Mouse (Mus musculus) MEL (cell line): ENCODE measurements at regions not wholly inside any gene's neighbourhood (a gene's known extent, or its start where the extent isn't known, plus 50 kb on each side); places are given as distances from the start of the nearest gene placed in this dataset.

Source experiments
- DNase-seq: peaks from one replicate; pipeline ENCODE4 v3.0.0; 2011; ENCODE audit warnings: low read depth, low spot score
- H3K27ac ChIP-seq: 2 replicates; pipeline ENCODE4 v1.5.1; 2012; ENCODE audit warnings: low read depth, mild to moderate bottlenecking, control low read depth, low read length, moderate library complexity; ENCODE audit not compliant: control insufficient read depth
- H3K27me3 ChIP-seq, 2 experiments: fragments of 150-350 bp in 1 of 2; sonication (generic) in 1 of 2; 2 replicates each; pipeline ENCODE4 v1.6.1; 2012; ENCODE audit warnings: low read length in 2 of 2, mild to moderate bottlenecking in 2 of 2, improper control_type of control experiment in 1 of 2, moderate library complexity in 1 of 2; ENCODE audit not compliant: insufficient read depth in 2 of 2, control insufficient read depth in 1 of 2
- H3K36me3 ChIP-seq, 2 experiments: 2 replicates each; pipeline ENCODE4 v1.6.1; 2012 to 2014; ENCODE audit warnings: low read length in 2 of 2, improper control_type of control experiment in 1 of 2, inconsistent platforms in 1 of 2, mild to moderate bottlenecking in 1 of 2; ENCODE audit not compliant: insufficient read depth in 2 of 2, control insufficient read depth in 1 of 2
- H3K4me1 ChIP-seq, 2 experiments: fragments of 150-350 bp in 1 of 2; sonication (generic) in 1 of 2; 2 replicates each; pipeline ENCODE4 v1.6.1; 2012; ENCODE audit warnings: low read length in 2 of 2, improper control_type of control experiment in 1 of 2, mild to moderate bottlenecking in 1 of 2; ENCODE audit not compliant: insufficient read depth in 2 of 2, control insufficient read depth in 1 of 2
- H3K4me3 ChIP-seq, 2 experiments: fragments of 150-350 bp in 1 of 2; sonication (generic) in 1 of 2; 2 replicates each; pipeline ENCODE4 v1.5.1; 2012; ENCODE audit warnings: low read depth in 2 of 2, low read length in 2 of 2, mild to moderate bottlenecking in 2 of 2, moderate library complexity in 2 of 2, control low read depth in 1 of 2, improper control_type of control experiment in 1 of 2; ENCODE audit not compliant: control insufficient read depth in 1 of 2, insufficient read depth in 1 of 2
- H3K79me2 ChIP-seq: 2 replicates; pipeline ENCODE4 v1.6.1; 2012; ENCODE audit warnings: mild to moderate bottlenecking, low read length, moderate library complexity; ENCODE audit not compliant: control insufficient read depth, poor library complexity, insufficient read depth
- H3K9ac ChIP-seq: 2 replicates; pipeline ENCODE4 v1.6.1; 2012; ENCODE audit warnings: low read depth, mild to moderate bottlenecking, control low read depth, low read length, moderate library complexity; ENCODE audit not compliant: control insufficient read depth, poor library complexity, severe bottlenecking
- H3K9me3 ChIP-seq: fragments of 150-350 bp; sonication (generic); replicated peaks from 2 replicates; pipeline ENCODE4 v1.6.1; 2012; ENCODE audit warnings: mild to moderate bottlenecking, low read length, improper control_type of control experiment, moderate library complexity; ENCODE audit not compliant: insufficient read depth
- BHLHE40 ChIP-seq: IDR thresholded peaks from 2 replicates; pipeline ENCODE4 v1.6.1; 2012; ENCODE audit warnings: low read depth, mild to moderate bottlenecking, inconsistent platforms, low read length, improper control_type of control experiment, borderline replicate concordance
- CHD1 ChIP-seq: IDR thresholded peaks from 2 replicates; pipeline ENCODE4 v1.6.1; 2012; ENCODE audit warnings: low read depth, mild to moderate bottlenecking, inconsistent platforms, low read length, improper control_type of control experiment
- CHD2 ChIP-seq: IDR thresholded peaks from 2 replicates; pipeline ENCODE4 v1.6.1; 2011; ENCODE audit warnings: low read length, improper control_type of control experiment
- E2F4 ChIP-seq: IDR thresholded peaks from 2 replicates; pipeline ENCODE4 v1.6.1; 2011; ENCODE audit warnings: low read depth, low read length, improper control_type of control experiment, borderline replicate concordance
- EP300 ChIP-seq, 2 experiments: IDR thresholded peaks; 2 replicates each; pipeline ENCODE4 v1.6.1; 2011; ENCODE audit warnings: improper control_type of control experiment in 2 of 2, low read length in 2 of 2, low read depth in 1 of 2, mild to moderate bottlenecking in 1 of 2
- ETS1 ChIP-seq: IDR thresholded peaks from 2 replicates; pipeline ENCODE4 v1.6.1; 2012; ENCODE audit warnings: low read depth, mild to moderate bottlenecking, inconsistent platforms, low read length, improper control_type of control experiment, moderate library complexity
- GABPA ChIP-seq: IDR thresholded peaks from 2 replicates; pipeline ENCODE4 v1.6.1; 2012; ENCODE audit warnings: low read depth, mild to moderate bottlenecking, inconsistent platforms, low read length, improper control_type of control experiment, moderate library complexity
- GATA1 ChIP-seq: IDR thresholded peaks from 2 replicates; pipeline ENCODE4 v1.6.1; 2011; ENCODE audit warnings: low read depth, low read length, improper control_type of control experiment
- HCFC1 ChIP-seq: IDR thresholded peaks from 2 replicates; pipeline ENCODE4 v1.6.1; 2012; ENCODE audit warnings: low read depth, mild to moderate bottlenecking, inconsistent platforms, low read length, improper control_type of control experiment, moderate library complexity
- KAT2A ChIP-seq: conservative IDR thresholded peaks from 2 replicates; pipeline ENCODE4 v1.6.1; 2012; ENCODE audit warnings: low read depth, low read length, improper control_type of control experiment, inconsistent platforms
- MAX ChIP-seq: IDR thresholded peaks from 2 replicates; pipeline ENCODE4 v1.6.1; 2011; ENCODE audit warnings: low read length, improper control_type of control experiment
- MYB ChIP-seq: IDR thresholded peaks from 2 replicates; pipeline ENCODE4 v1.6.1; 2011; ENCODE audit warnings: mild to moderate bottlenecking, low read depth, low read length, improper control_type of control experiment
- MYC ChIP-seq: IDR thresholded peaks from 2 replicates; pipeline ENCODE4 v1.6.1; 2011; ENCODE audit warnings: low read depth, mild to moderate bottlenecking, low read length, improper control_type of control experiment, moderate library complexity
- NELFE ChIP-seq: IDR thresholded peaks from 2 replicates; pipeline ENCODE4 v1.6.1; 2011; ENCODE audit warnings: low read depth, low read length, improper control_type of control experiment
- NRF1 ChIP-seq: IDR thresholded peaks from 2 replicates; pipeline ENCODE4 v1.6.1; 2014; ENCODE audit warnings: low read depth, mild to moderate bottlenecking, inconsistent platforms, low read length, improper control_type of control experiment, moderate library complexity; ENCODE audit not compliant: poor library complexity, insufficient read depth, severe bottlenecking
- POLR2A ChIP-seq, 2 experiments: IDR thresholded peaks; 2 replicates each; pipeline ENCODE4 v1.6.1; 2011 to 2012; ENCODE audit warnings: low read length in 2 of 2, mild to moderate bottlenecking in 2 of 2, control low read depth in 1 of 2, improper control_type of control experiment in 1 of 2, low read depth in 1 of 2, moderate library complexity in 1 of 2; ENCODE audit not compliant: control insufficient read depth in 1 of 2, insufficient read depth in 1 of 2, poor library complexity in 1 of 2
- POLR2AphosphoS2 ChIP-seq: IDR thresholded peaks from 2 replicates; pipeline ENCODE4 v1.6.1; 2011; ENCODE audit warnings: low read length, improper control_type of control experiment
- POLR2AphosphoS5 ChIP-seq: IDR thresholded peaks from 2 replicates; pipeline ENCODE4 v1.6.1; 2012; ENCODE audit warnings: low read depth, borderline replicate concordance, mild to moderate bottlenecking, inconsistent platforms, low read length, moderate library complexity, mixed read lengths
- SMC3 ChIP-seq: IDR thresholded peaks from 2 replicates; pipeline ENCODE4 v1.6.1; 2011; ENCODE audit warnings: low read depth, low read length, improper control_type of control experiment
- TAL1 ChIP-seq: IDR thresholded peaks from 2 replicates; pipeline ENCODE4 v1.6.1; 2012; ENCODE audit warnings: mild to moderate bottlenecking, inconsistent platforms, low read length, moderate library complexity, mixed read lengths
- TBP ChIP-seq: IDR thresholded peaks from 2 replicates; pipeline ENCODE4 v1.8.0; 2011; ENCODE audit warnings: low read depth, low read length, improper control_type of control experiment
- TCF12 ChIP-seq: IDR thresholded peaks from 2 replicates; pipeline ENCODE4 v1.6.1; 2014; ENCODE audit warnings: low read depth, mild to moderate bottlenecking, inconsistent platforms, low read length, improper control_type of control experiment, moderate library complexity
- UBTF ChIP-seq: IDR thresholded peaks from 2 replicates; pipeline ENCODE4 v1.6.1; 2012; ENCODE audit warnings: low read depth, mild to moderate bottlenecking, inconsistent platforms, low read length, improper control_type of control experiment, moderate library complexity, borderline replicate concordance; ENCODE audit not compliant: insufficient read depth
- USF2 ChIP-seq, 2 experiments: IDR thresholded peaks; 2 replicates each; pipeline ENCODE4 v1.6.1; 2011 to 2012; ENCODE audit warnings: improper control_type of control experiment in 2 of 2, low read length in 2 of 2, borderline replicate concordance in 1 of 2, inconsistent platforms in 1 of 2, low read depth in 1 of 2, mild to moderate bottlenecking in 1 of 2; ENCODE audit not compliant: insufficient read depth in 1 of 2
- ZC3H11A ChIP-seq: IDR thresholded peaks from 2 replicates; pipeline ENCODE4 v1.6.1; 2012; ENCODE audit warnings: low read depth, mild to moderate bottlenecking, inconsistent platforms, low read length, improper control_type of control experiment

GRCm38 (mm10) chr10:60981770-60982169 lies 107.4 kb upstream of the Pcbd1 start:
- Histone ChIP-seq H3K36me3 (no peaks in the 10 kb centered on the region), H3K27me3 (no peaks in the 10 kb centered on the region), H3K9ac (no peak overlapping the region), H3K79me2 (no peaks in the 10 kb centered on the region), H3K4me3 (no peak overlapping the region), H3K4me1 (no peaks in the 10 kb centered on the region), H3K9me3 (no peaks in the 10 kb centered on the region), H3K27ac (no peak overlapping the region)
- TF ChIP-seq NRF1 (no peak), NELFE (no peak), KAT2A (no peak), E2F4 (no peak), MAX (no peak), ETS1 (no peak), CHD2 (no peak), POLR2A (IDR thresholded peaks at IDR 0.05; ENCODE audit: control insufficient read depth in 1 of 2, insufficient read depth in 1 of 2, low read depth in 1 of 2, low read length in 2 of 2, poor library complexity in 1 of 2) (no peak), TBP (no peak)
- DNase-seq, result no peak

DNA sequence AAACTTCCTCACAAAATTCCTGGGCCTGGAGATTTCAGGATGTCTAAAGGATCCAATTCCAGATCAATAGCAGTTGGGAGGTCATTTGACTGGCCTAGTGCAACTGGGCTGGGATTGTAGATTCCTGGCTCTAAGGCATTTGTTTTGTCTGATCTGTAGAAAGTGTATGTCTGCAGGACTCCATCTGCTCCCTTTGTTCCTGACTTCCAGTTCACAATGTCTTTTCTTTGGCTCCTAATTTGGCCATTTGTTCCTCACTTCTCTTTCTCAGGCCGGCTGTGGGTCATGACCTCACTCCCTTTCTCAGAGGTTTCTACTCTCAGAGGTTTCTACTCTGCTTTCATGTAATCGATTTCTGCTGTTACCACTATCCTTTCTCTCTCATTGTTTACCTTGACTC lies 115.5 kb upstream of the Pcbd1 start:
- H3K27me3 ChIP-seq, result no peaks in the 10 kb centered on the region
- H3K79me2 ChIP-seq, result no peaks in the 10 kb centered on the region
- no peak overlapping the region for H3K4me3 ChIP-seq
- H3K9ac ChIP-seq, result no peak overlapping the region
- no peak for DNase-seq
- H3K4me1 ChIP-seq, result no peaks in the 10 kb centered on the region
- no peak overlapping the region for H3K27ac ChIP-seq
- no peaks in the 10 kb centered on the region for H3K36me3 ChIP-seq
- no peaks in the 10 kb centered on the region for H3K9me3 ChIP-seq
- no peak for TF ChIP-seq ZC3H11A
- TF ChIP-seq GATA1, result no peak
- TF ChIP-seq EP300 (IDR thresholded peaks at IDR 0.05; ENCODE audit: low read depth in 1 of 2, low read length in 2 of 2), result no peak
- no peak for TF ChIP-seq SMC3
- TF ChIP-seq POLR2A (IDR thresholded peaks at IDR 0.05; ENCODE audit: control insufficient read depth in 1 of 2, insufficient read depth in 1 of 2, low read depth in 1 of 2, low read length in 2 of 2, poor library complexity in 1 of 2), result no peak
- no peak for TF ChIP-seq UBTF
- TF ChIP-seq CHD1, result no peak
- TF ChIP-seq TCF12, result no peak
- TF ChIP-seq KAT2A, result no peak
- TF ChIP-seq TAL1, result no peak
- TF ChIP-seq BHLHE40, result no peak
- TF ChIP-seq POLR2AphosphoS2, result no peak
- TF ChIP-seq GABPA, result no peak
- TF ChIP-seq USF2 (IDR thresholded peaks at IDR 0.05; ENCODE audit: borderline replicate concordance in 1 of 2, insufficient read depth in 1 of 2, low read depth in 1 of 2, low read length in 2 of 2), result no peak
- no peak for TF ChIP-seq MYB
- TF ChIP-seq HCFC1, result no peak
- TF ChIP-seq MYC, result no peak
- TF ChIP-seq TBP, result no peak
- TF ChIP-seq NELFE, result no peak
- no peak for TF ChIP-seq POLR2AphosphoS5
